Comparison of ENCODE assay signal across 14 mouse cellular contexts in the genomic region with DNA sequence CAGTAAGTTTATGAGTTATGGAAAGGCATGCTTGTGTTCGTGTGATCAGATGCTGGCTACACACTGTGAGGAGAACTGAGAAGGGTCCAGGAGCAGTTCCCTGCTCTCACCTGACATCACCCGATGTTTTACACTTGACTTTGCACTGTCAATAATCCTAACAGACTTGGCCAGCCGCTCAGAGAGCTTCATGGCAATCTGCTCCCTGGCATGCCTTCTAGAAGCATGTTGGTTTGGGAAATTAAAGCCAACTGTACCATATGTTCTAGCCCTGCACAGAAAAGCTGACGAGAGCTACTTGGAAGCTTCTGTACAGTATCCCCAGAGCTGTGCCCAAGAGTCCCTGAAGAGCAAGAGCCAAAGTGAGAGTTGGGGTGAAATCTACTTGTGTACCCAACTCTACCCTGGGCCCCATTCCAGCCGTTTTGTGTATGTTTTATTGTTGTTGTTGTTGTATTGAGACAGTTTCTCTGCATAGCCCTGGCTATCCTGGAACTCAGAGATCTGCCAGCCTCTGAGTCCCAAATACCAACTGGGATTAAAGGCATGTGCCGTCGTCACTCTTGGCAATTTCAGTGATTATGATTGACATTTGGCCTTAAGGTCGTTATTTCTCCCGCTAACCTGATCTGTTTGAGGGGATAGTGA. TPM values are rescaled to one million over a fixed set of nuclear protein-coding genes. Genes with fewer than 3 reads are reported as not detected.
DNase-seq lines count a peak whose midpoint lies in the region; ATAC-seq and TF ChIP-seq lines count a peak whose summit lies in the region.
"Had no signal": no experiment of that assay in that cellular context is flagged by ENCODE, and none has a peak within 500 bp of the region (broad histone marks: within the 10 kb centered on the region; RNA-seq: fewer than 3 reads in every experiment).

No protein-coding gene starts in this region.

- no peak overlapping the region for H3K4me3 ChIP-seq in hindbrain, embryonic 15.5 days
- H3K4me3 ChIP-seq in hindbrain, embryonic 10.5 days: no peak overlapping the region
- H3K4me3 ChIP-seq in layer of hippocampus, adult 2 months: no peak overlapping the region
- H3K4me3 ChIP-seq in liver, postnatal 0 days (ENCODE audit: low read depth, low read length): no peak overlapping the region
- H3K4me3 ChIP-seq: heart, adult 2 months; limb, embryonic 10.5 days had no signal

- intact Hi-C loops in heart, postnatal 25 days (cut with DNase I): no loop called here

- DNase-seq in hindbrain, embryonic 10.5 days (ENCODE audit: low spot score): no peak
- peak; percentile 89 for DNase-seq in cerebellum, adult 8-10 months
- peak; percentile 35 to 68 for DNase-seq in layer of hippocampus, adult 2 months (ENCODE audit: low spot score in 2 of 2)
- DNase-seq in right cerebral cortex, postnatal 14 days: peak; percentile 8
- no peak for DNase-seq in lung, postnatal 25 days (ENCODE audit: low spot score)
- DNase-seq in heart, postnatal 25 days (ENCODE audit: low spot score): no peak
- no peak for DNase-seq in liver, postnatal 0 days
- DNase-seq: heart, adult 2 months had no signal

- no peaks in the 10 kb centered on the region for H3K9me3 ChIP-seq in hindbrain, embryonic 15.5 days
- H3K9me3 ChIP-seq in hindbrain, embryonic 10.5 days: no peaks in the 10 kb centered on the region
- H3K9me3 ChIP-seq in liver, postnatal 0 days (ENCODE audit: low read length): no peaks in the 10 kb centered on the region
- H3K9me3 ChIP-seq: limb, embryonic 10.5 days had no signal

- TF ChIP-seq EP300 in liver, postnatal 0 days (IDR thresholded peaks at IDR 0.05; ENCODE audit: low read depth): no peak

- H3K27ac ChIP-seq in hindbrain, embryonic 15.5 days (replicated peaks): no peak overlapping the region
- no peak overlapping the region for H3K27ac ChIP-seq in hindbrain, embryonic 10.5 days
- H3K27ac ChIP-seq in layer of hippocampus, adult 2 months: no peak overlapping the region
- no peak overlapping the region for H3K27ac ChIP-seq in liver, postnatal 0 days (ENCODE audit: low read depth)
- H3K27ac ChIP-seq: heart, adult 2 months; limb, embryonic 10.5 days; stomach, postnatal 0 days had no signal

- peak; percentile 81 for ATAC-seq in hindbrain, embryonic 15.5 days (ENCODE audit: low FRiP score, low read depth)
- ATAC-seq in liver, postnatal 0 days: no peak
- ATAC-seq: CD4-positive, CD25-positive, alpha-beta regulatory T cell, adult 4 months; inflammation-experienced regulatory T-cells, adult 6 months; lung, postnatal 0 days had no signal

- 71% methylated on average over 9 of the region's 9 CpGs for WGBS in hindbrain, embryonic 15.5 days
- WGBS in hindbrain, embryonic 10.5 days: 82% methylated on average over 9 of the region's 9 CpGs
- 74% methylated on average over 9 of the region's 9 CpGs for WGBS in liver, postnatal 0 days (ENCODE audit: insufficient replicate concordance)

- 0 out of 2 replicates have a peak, but pooled peaks cover 3% of the 10 kb centered on the region for H3K4me1 ChIP-seq in hindbrain, embryonic 15.5 days (replicated peaks)
- peaks cover 6% of the 10 kb centered on the region for H3K4me1 ChIP-seq in hindbrain, embryonic 10.5 days (replicated peaks)
- H3K4me1 ChIP-seq in liver, postnatal 0 days (ENCODE audit: insufficient read depth): peaks cover 11% of the 10 kb centered on the region
- H3K4me1 ChIP-seq: limb, embryonic 10.5 days had no signal

- no peak overlapping the region for H3K4me2 ChIP-seq in hindbrain, embryonic 15.5 days
- no peak overlapping the region for H3K4me2 ChIP-seq in liver, postnatal 0 days (ENCODE audit: low read depth, low read length)

- H3K9ac ChIP-seq in hindbrain, embryonic 15.5 days: no peak overlapping the region
- no peak overlapping the region for H3K9ac ChIP-seq in liver, postnatal 0 days (replicated peaks)

- TF ChIP-seq CTCF in layer of hippocampus, adult 2 months (conservative IDR thresholded peaks at IDR 0.05): no peak
- TF ChIP-seq CTCF in liver, postnatal 0 days (IDR thresholded peaks at IDR 0.05; ENCODE audit: low read depth): no peak

- no peaks in the 10 kb centered on the region for H3K27me3 ChIP-seq in hindbrain, embryonic 15.5 days
- H3K27me3 ChIP-seq in hindbrain, embryonic 10.5 days (ENCODE audit: insufficient read depth, poor library complexity, severe bottlenecking): no peaks in the 10 kb centered on the region
- H3K27me3 ChIP-seq in liver, postnatal 0 days (ENCODE audit: insufficient read depth, low read length): no peaks in the 10 kb centered on the region

- no peaks in the 10 kb centered on the region for H3K36me3 ChIP-seq in hindbrain, embryonic 15.5 days
- H3K36me3 ChIP-seq in hindbrain, embryonic 10.5 days: no peaks in the 10 kb centered on the region
- no peaks in the 10 kb centered on the region for H3K36me3 ChIP-seq in liver, postnatal 0 days (replicated peaks; ENCODE audit: insufficient read depth, low read length)
- H3K36me3 ChIP-seq: limb, embryonic 10.5 days had no signal

RNA-seq across cellular contexts. Expression of gene Cnksr3, which starts 56.5 kb away (rescaled TPM):
- polyA plus RNA-seq in hindbrain, embryonic 15.5 days (2015; fragmentation: Nextera tagmentation; extraction: Ambion mirVana): 2.8 and 3.6 TPM in 2 replicates
- polyA plus RNA-seq in hindbrain, embryonic 10.5 days (2016; fragmentation: Nextera tagmentation; extraction: Ambion mirVana): 7.3 and 10.5 TPM in 2 replicates
- 1 to 10 TPM; 4.8 to 5.3 TPM for total RNA-seq in layer of hippocampus, adult 2 months (2021)
- total RNA-seq in heart, postnatal 25 days (2021): 10 to 100 TPM; 20.0 to 20.8 TPM
- polyA plus RNA-seq in liver, postnatal 0 days (2015; fragmentation: Nextera tagmentation; extraction: Ambion mirVana): 3.8 and 3.9 TPM in 2 replicates

Comparison
In these comparisons a context has a peak if more than half of its experiments do, and no peak if none do; other contexts are left out.
1. DNase-seq: peak in cerebellum, adult 8-10 months (single experiment), layer of hippocampus, adult 2 months (2 of 2) and right cerebral cortex, postnatal 14 days (single experiment); none in hindbrain, embryonic 10.5 days (single experiment), lung, postnatal 25 days (single experiment), heart, postnatal 25 days (single experiment) and liver, postnatal 0 days (single experiment).